Mouse (Mus musculus) stomach, postnatal 0 days (tissue): ENCODE results near the gene Tmem127.
"Not testable (repeated sequence)": the region's sequence is repeated elsewhere in the genome, so short reads cannot be mapped to it uniquely, and the experiment has no call there.

Source experiments
- CTCF ChIP-seq: IDR thresholded peaks from 2 replicates; pipeline ENCODE4 v1.5.1; 2016; ENCODE audit warnings: antibody characterized with exemption, low read depth, mild to moderate bottlenecking, moderate library complexity
- EP300 ChIP-seq: optimal IDR thresholded peaks from 2 replicates; pipeline ENCODE3; 2016; ENCODE audit warnings: antibody characterized with exemption

- not testable (repeated sequence) for TF ChIP-seq EP300, CTCF
Measured at GRCm38 (mm10) chr2:127304192-127304591, 56.5 kb downstream of the Tmem127 start.
